Mouse (Mus musculus) forebrain, embryonic 15.5 days (tissue): ENCODE data around the gene Mnx1. TPM values are rescaled to one million over a fixed set of nuclear protein-coding genes. Genes with fewer than 3 reads are reported as not detected.
"Not testable (repeated sequence)": the region's sequence is repeated elsewhere in the genome, so short reads cannot be mapped to it uniquely, and the experiment has no call there.

Experiments used
- ATAC-seq: fragments of 200-750 bp; cut with Nextera tagmentation; replicated peaks from 2 replicates; pipeline ENCODE4 v1.8.0; 2017; ENCODE audit warnings: mild to moderate bottlenecking, moderate TSS enrichment, moderate library complexity
- H3K27ac ChIP-seq: fragments of 300-500 bp; sonication (generic); replicated peaks from 2 replicates; pipeline ENCODE4 v1.5.1; 2015; ENCODE audit warnings: mild to moderate bottlenecking, inconsistent platforms
- H3K27me3 ChIP-seq: fragments of 300-500 bp; sonication (generic); 2 replicates; pipeline ENCODE4 v1.6.1; 2015; ENCODE audit warnings: inconsistent platforms
- H3K36me3 ChIP-seq: fragments of 300-500 bp; sonication (generic); 2 replicates; pipeline ENCODE4 v1.6.1; 2015; ENCODE audit warnings: mild to moderate bottlenecking, inconsistent platforms
- H3K4me1 ChIP-seq: fragments of 300-500 bp; sonication (generic); 2 replicates; pipeline ENCODE4 v1.6.1; 2015; ENCODE audit warnings: inconsistent platforms
- H3K4me2 ChIP-seq: fragments of 300-500 bp; sonication (generic); replicated peaks from 2 replicates; pipeline ENCODE4 v1.6.1; 2015; ENCODE audit warnings: mild to moderate bottlenecking, inconsistent platforms
- H3K4me3 ChIP-seq: fragments of 300-500 bp; sonication (generic); 2 replicates; pipeline ENCODE4 v1.5.1; 2015; ENCODE audit warnings: mild to moderate bottlenecking, inconsistent platforms
- H3K9ac ChIP-seq: fragments of 300-500 bp; sonication (generic); replicated peaks from 2 replicates; pipeline ENCODE4 v1.6.1; 2015; ENCODE audit warnings: mild to moderate bottlenecking, inconsistent platforms
- H3K9me3 ChIP-seq: fragments of 300-500 bp; sonication (generic); 2 replicates; pipeline ENCODE4 v1.6.1; 2016; ENCODE audit warnings: inconsistent platforms
- WGBS: fragments of 180-500 bp; shearing (Covaris S2); methylation state at CpG from one replicate; pipeline ENCODE4 v1.1.7; 2015; ENCODE audit warnings: mixed read lengths; 5-methylcytosine and 5-hydroxymethylcytosine counted together
- polyA plus RNA-seq: library from polyadenylated mRNA; unstranded; fragments of >200 nt; fragmentation: Nextera tagmentation; extraction: Ambion mirVana; gene quantifications from 2 replicates; pipeline ENCODE4 v1.2.1, GENCODE M21; 2015

Mnx1 gene
- polyA plus RNA-seq, 1 experiment from 2014 or later: not detected

GRCm38 (mm10) chr5:29462943-29463686, 15.2 kb downstream of the Mnx1 start:
- 81% methylated on average over 9 of the region's 9 CpGs for WGBS
- no peak overlapping the region for H3K9ac ChIP-seq
- H3K4me3 ChIP-seq: no peak overlapping the region
- H3K4me2 ChIP-seq: no peak overlapping the region
- no peak for ATAC-seq
- no peaks in the 10 kb centered on the region for H3K9me3 ChIP-seq
- H3K27me3 ChIP-seq: peaks cover 27% of the 10 kb centered on the region
- H3K4me1 ChIP-seq: peaks cover 6% of the 10 kb centered on the region
- H3K36me3 ChIP-seq: no peaks in the 10 kb centered on the region
- H3K27ac ChIP-seq: no peak overlapping the region

- WGBS: 89% methylated on average over 5 of the region's 5 CpGs
- Histone ChIP-seq H3K9ac (no peak overlapping the region), H3K27me3 (no peaks in the 10 kb centered on the region), H3K9me3 (no peaks in the 10 kb centered on the region), H3K36me3 (peaks cover 29% of the 10 kb centered on the region), H3K4me3 (no peak overlapping the region), H3K4me1 (no peaks in the 10 kb centered on the region), H3K4me2 (no peak overlapping the region), H3K27ac (no peak overlapping the region)
- no peak for ATAC-seq
Observed at GRCm38 (mm10) chr5:29456895-29457656, 21.2 kb downstream of the Mnx1 start.

GRCm38 (mm10) chr5:29452352-29452751, 25.9 kb downstream of the Mnx1 start:
- H3K4me1 ChIP-seq: no peaks in the 10 kb centered on the region
- H3K9ac ChIP-seq: no peak overlapping the region
- ATAC-seq: 0 out of 2 replicates have a peak, but pooled peaks have one; percentile 26
- H3K27me3 ChIP-seq: no peaks in the 10 kb centered on the region
- no peak overlapping the region for H3K4me3 ChIP-seq
- no peak overlapping the region for H3K27ac ChIP-seq
- no peak overlapping the region for H3K4me2 ChIP-seq
- WGBS: 67% methylated on average over 4 of the region's 4 CpGs
- peaks cover 68% of the 10 kb centered on the region for H3K36me3 ChIP-seq
- no peaks in the 10 kb centered on the region for H3K9me3 ChIP-seq

GRCm38 (mm10) chr5:29445275-29445674, 33.0 kb downstream of the Mnx1 start:
- no peak for ATAC-seq
- H3K4me2 ChIP-seq: no peak overlapping the region
- 89% methylated on average over 2 of the region's 2 CpGs for WGBS
- H3K9me3 ChIP-seq: no peaks in the 10 kb centered on the region
- no peak overlapping the region for H3K4me3 ChIP-seq
- no peak overlapping the region for H3K27ac ChIP-seq
- H3K4me1 ChIP-seq: no peaks in the 10 kb centered on the region
- H3K27me3 ChIP-seq: no peaks in the 10 kb centered on the region
- no peak overlapping the region for H3K9ac ChIP-seq
- H3K36me3 ChIP-seq: peaks cover 91% of the 10 kb centered on the region

GRCm38 (mm10) chr5:29436728-29437127, 41.5 kb downstream of the Mnx1 start:
- not testable (repeated sequence) for ATAC-seq, H3K27me3 ChIP-seq, H3K27ac ChIP-seq, H3K9ac ChIP-seq, H3K9me3 ChIP-seq, H3K4me3 ChIP-seq
- peaks cover 53% of the 10 kb centered on the region for H3K36me3 ChIP-seq
- H3K4me2 ChIP-seq: 0 out of 2 replicates have a peak overlapping the region, but pooled peaks have one; percentile 76
- H3K4me1 ChIP-seq: peaks cover 25% of the 10 kb centered on the region
- 93% methylated on average over 6 of the region's 6 CpGs for WGBS

- peaks cover 25% of the 10 kb centered on the region for H3K4me1 ChIP-seq
- 46% methylated on average over 8 of the region's 8 CpGs for WGBS
Observed at GRCm38 (mm10) chr5:29435491-29435890, 42.8 kb downstream of the Mnx1 start.

GRCm38 (mm10) chr5:29434872-29435358, 43.4 kb downstream of the Mnx1 start:
- no peaks in the 10 kb centered on the region for H3K9me3 ChIP-seq
- H3K36me3 ChIP-seq: peaks cover 36% of the 10 kb centered on the region
- H3K4me3 ChIP-seq: peak overlapping the region; percentile 82
- 0 out of 2 replicates have a peak, but pooled peaks cover 15% of the 10 kb centered on the region for H3K27me3 ChIP-seq
- peak overlapping the region; percentile 65 for H3K27ac ChIP-seq
- under 1% methylated on average over 48 of the region's 48 CpGs for WGBS
- peak; percentile 83 for ATAC-seq
- peak overlapping the region; percentile 64 for H3K9ac ChIP-seq
- H3K4me2 ChIP-seq: peak overlapping the region; percentile 76
- H3K4me1 ChIP-seq: peaks cover 25% of the 10 kb centered on the region

More at GRCm38 (mm10) chr5:29435491-29435890, 42.8 kb downstream of the Mnx1 start:
- Histone ChIP-seq H3K9me3 (no peaks in the 10 kb centered on the region), H3K4me2 (peak overlapping the region; percentile 76), H3K36me3 (peaks cover 41% of the 10 kb centered on the region), H3K9ac (peak overlapping the region; percentile 64), H3K27me3 (0 out of 2 replicates have a peak, but pooled peaks cover 13% of the 10 kb centered on the region), H3K4me3 (peak overlapping the region; percentile 82), H3K27ac (no peak overlapping the region)
- no peak for ATAC-seq

- WGBS: 4% methylated on average over 29 of the region's 29 CpGs
- ATAC-seq: peak; percentile 98
Observed at GRCm38 (mm10) chr5:29434228-29434871, 43.9 kb downstream of the Mnx1 start, which contains the start of gene Nom1. Gene Nom1 (plus strand): TSS chr5:29434664.

GRCm38 (mm10) chr5:29423330-29423729, 54.9 kb downstream of the Mnx1 start:
- H3K27me3 ChIP-seq, ATAC-seq, H3K27ac ChIP-seq, H3K4me1 ChIP-seq, H3K4me3 ChIP-seq, H3K9me3 ChIP-seq, H3K4me2 ChIP-seq, H3K36me3 ChIP-seq, H3K9ac ChIP-seq: not testable (repeated sequence)
- 64% methylated on average over 3 of the region's 3 CpGs for WGBS

More at GRCm38 (mm10) chr5:29434228-29434871, 43.9 kb downstream of the Mnx1 start, which contains the start of gene Nom1:
- peak within 1 kb of the TSS; percentile 64 for H3K9ac ChIP-seq
- peaks cover 30% of the 10 kb centered on the region for H3K36me3 ChIP-seq
- 0 out of 2 replicates have a peak, but pooled peaks cover 15% of the 10 kb centered on the region for H3K27me3 ChIP-seq
- H3K27ac ChIP-seq: peak within 1 kb of the TSS; percentile 65
- peaks cover 25% of the 10 kb centered on the region for H3K4me1 ChIP-seq
- H3K4me2 ChIP-seq: peak within 1 kb of the TSS; percentile 76
- H3K9me3 ChIP-seq: no peaks in the 10 kb centered on the region
- H3K4me3 ChIP-seq: peak within 1 kb of the TSS; percentile 82
